Mouse (Mus musculus) forebrain, embryonic 11.5 days (tissue): Measurements from ENCODE around the gene Man1a. TPM values are rescaled to one million over a fixed set of nuclear protein-coding genes. Genes with fewer than 3 reads are reported as not detected.

Experiments
- ATAC-seq: fragments of 200-750 bp; cut with Nextera tagmentation; replicated peaks from 2 replicates; pipeline ENCODE4 v1.8.0; 2017; ENCODE audit warnings: moderate TSS enrichment; ENCODE audit not compliant: low FRiP score
- DNase-seq: peaks from one replicate; pipeline ENCODE4 v3.0.0-alpha.2; 2017; ENCODE audit warnings: low spot score
- H3K27ac ChIP-seq: fragments of 300-500 bp; sonication (generic); 2 replicates; pipeline ENCODE4 v1.5.1; 2014; ENCODE audit warnings: low read depth, low read length
- H3K27me3 ChIP-seq: fragments of 300-500 bp; sonication (generic); 2 replicates; pipeline ENCODE4 v1.6.1; 2014; ENCODE audit warnings: mild to moderate bottlenecking, low read length, mixed read lengths; ENCODE audit not compliant: control insufficient read depth, insufficient read depth
- H3K36me3 ChIP-seq: fragments of 300-500 bp; sonication (generic); 2 replicates; pipeline ENCODE4 v1.6.1; 2014; ENCODE audit warnings: mild to moderate bottlenecking, low read length, moderate library complexity, mixed read lengths; ENCODE audit not compliant: control insufficient read depth, insufficient read depth
- H3K4me1 ChIP-seq: fragments of 300-500 bp; sonication (generic); replicated peaks from 2 replicates; pipeline ENCODE4 v1.6.1; 2014; ENCODE audit warnings: low read length, mixed read lengths; ENCODE audit not compliant: control insufficient read depth, insufficient read depth
- H3K4me2 ChIP-seq: fragments of 300-500 bp; sonication (generic); 2 replicates; pipeline ENCODE4 v1.6.1; 2014; ENCODE audit warnings: low read depth, mild to moderate bottlenecking, low read length, moderate library complexity, mixed read lengths; ENCODE audit not compliant: severe bottlenecking
- H3K4me3 ChIP-seq: fragments of 300-500 bp; sonication (generic); 2 replicates; pipeline ENCODE4 v1.5.1; 2014; ENCODE audit warnings: low read depth, low read length
- H3K9ac ChIP-seq: fragments of 300-500 bp; sonication (generic); 2 replicates; pipeline ENCODE4 v1.6.1; 2014; ENCODE audit warnings: low read length
- H3K9me3 ChIP-seq: fragments of 300-500 bp; sonication (generic); 2 replicates; pipeline ENCODE4 v1.6.1; 2016; ENCODE audit warnings: low read length, mixed read lengths; ENCODE audit not compliant: control insufficient read depth
- WGBS: fragments of 180-500 bp; shearing (Covaris S2); extraction: QIAGEN DNeasy Blood & Tissue Kit; methylation state at CpG from one replicate; pipeline ENCODE4 v1.1.7; 2014; 5-methylcytosine and 5-hydroxymethylcytosine counted together
- polyA plus RNA-seq: library from polyadenylated mRNA; unstranded; fragments of >200 nt; fragmentation: Nextera tagmentation; extraction: Ambion mirVana; gene quantifications from 2 replicates; pipeline ENCODE4 v1.2.1, GENCODE M21; 2014

The Man1a gene
- polyA plus RNA-seq, 1 experiment from 2014 or later = 2.1 TPM

GRCm38 (mm10) chr10:53929722-53930500 lies 146.5 kb downstream of the Man1a start:
- H3K9ac ChIP-seq = no peak overlapping the region
- no peak overlapping the region for H3K4me3 ChIP-seq
- no peaks in the 10 kb centered on the region for H3K36me3 ChIP-seq
- H3K4me1 ChIP-seq = no peaks in the 10 kb centered on the region
- no peaks in the 10 kb centered on the region for H3K27me3 ChIP-seq
- no peaks in the 10 kb centered on the region for H3K9me3 ChIP-seq
- 68% methylated on average over 4 of the region's 4 CpGs for WGBS
- ATAC-seq (no peak), DNase-seq (no peak)
- no peak overlapping the region for H3K27ac ChIP-seq
- H3K4me2 ChIP-seq = no peak overlapping the region

GRCm38 (mm10) chr10:53927904-53928303 lies 148.5 kb downstream of the Man1a start:
- H3K4me1 ChIP-seq = no peaks in the 10 kb centered on the region
- no peak overlapping the region for H3K4me2 ChIP-seq
- no peak for DNase-seq
- no peaks in the 10 kb centered on the region for H3K9me3 ChIP-seq
- H3K36me3 ChIP-seq = no peaks in the 10 kb centered on the region
- no peak for ATAC-seq
- no peak overlapping the region for H3K9ac ChIP-seq
- H3K27me3 ChIP-seq = no peaks in the 10 kb centered on the region
- H3K27ac ChIP-seq = no peak overlapping the region
- no peak overlapping the region for H3K4me3 ChIP-seq
- 90% methylated on average over 5 of the region's 5 CpGs for WGBS

GRCm38 (mm10) chr10:53925456-53925855 lies 151.0 kb downstream of the Man1a start:
- Histone ChIP-seq H3K9me3 (no peaks in the 10 kb centered on the region), H3K27me3 (no peaks in the 10 kb centered on the region), H3K36me3 (no peaks in the 10 kb centered on the region), H3K4me3 (no peak overlapping the region), H3K27ac (no peak overlapping the region), H3K4me2 (no peak overlapping the region), H3K4me1 (no peaks in the 10 kb centered on the region), H3K9ac (no peak overlapping the region)
- DNase-seq (no peak), ATAC-seq (no peak)
- 89% methylated on average over 6 of the region's 6 CpGs for WGBS

- H3K4me1 ChIP-seq = no peaks in the 10 kb centered on the region
- ATAC-seq (no peak), DNase-seq (no peak)
- no peaks in the 10 kb centered on the region for H3K27me3 ChIP-seq
- 90% methylated on average over 3 of the region's 3 CpGs for WGBS
- no peaks in the 10 kb centered on the region for H3K36me3 ChIP-seq
- no peak overlapping the region for H3K4me3 ChIP-seq
- no peak overlapping the region for H3K4me2 ChIP-seq
- no peak overlapping the region for H3K27ac ChIP-seq
- no peaks in the 10 kb centered on the region for H3K9me3 ChIP-seq
- H3K9ac ChIP-seq = no peak overlapping the region
Observed at GRCm38 (mm10) chr10:53922236-53922635, 154.2 kb downstream of the Man1a start.

- ATAC-seq (no peak), DNase-seq (no peak)
- no peaks in the 10 kb centered on the region for H3K27me3 ChIP-seq
Observed at GRCm38 (mm10) chr10:53917517-53917916, 158.9 kb downstream of the Man1a start.

GRCm38 (mm10) chr10:53915719-53916118 lies 160.7 kb downstream of the Man1a start:
- no peaks in the 10 kb centered on the region for H3K27me3 ChIP-seq
- DNase-seq (no peak), ATAC-seq (no peak)
- no peak overlapping the region for H3K4me2 ChIP-seq
- 87% methylated on average over 6 of the region's 6 CpGs for WGBS
- H3K9ac ChIP-seq = no peak overlapping the region
- H3K4me3 ChIP-seq = no peak overlapping the region
- no peaks in the 10 kb centered on the region for H3K4me1 ChIP-seq
- H3K36me3 ChIP-seq = no peaks in the 10 kb centered on the region
- no peaks in the 10 kb centered on the region for H3K9me3 ChIP-seq
- H3K27ac ChIP-seq = no peak overlapping the region

More at GRCm38 (mm10) chr10:53917517-53917916, 158.9 kb downstream of the Man1a start:
- no peaks in the 10 kb centered on the region for H3K36me3 ChIP-seq
- H3K27ac ChIP-seq = no peak overlapping the region
- H3K9me3 ChIP-seq = no peaks in the 10 kb centered on the region
- H3K4me3 ChIP-seq = no peak overlapping the region
- H3K4me2 ChIP-seq = no peak overlapping the region
- 88% methylated on average over 3 of the region's 3 CpGs for WGBS
- H3K9ac ChIP-seq = no peak overlapping the region
- H3K4me1 ChIP-seq = no peaks in the 10 kb centered on the region

GRCm38 (mm10) chr10:53914974-53915609 lies 161.3 kb downstream of the Man1a start:
- no peak for DNase-seq
- no peak overlapping the region for H3K4me2 ChIP-seq
- WGBS = 85% methylated on average over 8 of the region's 8 CpGs
- no peak overlapping the region for H3K27ac ChIP-seq
- no peaks in the 10 kb centered on the region for H3K4me1 ChIP-seq
- no peaks in the 10 kb centered on the region for H3K36me3 ChIP-seq
- no peaks in the 10 kb centered on the region for H3K27me3 ChIP-seq
- no peak for ATAC-seq
- no peak overlapping the region for H3K9ac ChIP-seq
- H3K4me3 ChIP-seq = no peak overlapping the region
- no peaks in the 10 kb centered on the region for H3K9me3 ChIP-seq

- Histone ChIP-seq H3K4me3 (no peak overlapping the region), H3K27me3 (no peaks in the 10 kb centered on the region), H3K36me3 (no peaks in the 10 kb centered on the region), H3K4me2 (no peak overlapping the region), H3K4me1 (no peaks in the 10 kb centered on the region), H3K27ac (no peak overlapping the region), H3K9me3 (no peaks in the 10 kb centered on the region), H3K9ac (no peak overlapping the region)
- DNase-seq (no peak), ATAC-seq (no peak)
- 87% methylated on average over 4 of the region's 4 CpGs for WGBS
Observed at GRCm38 (mm10) chr10:53913546-53914312, 162.7 kb downstream of the Man1a start.
